Mouse (Mus musculus) CH12.LX (cell line): ENCODE measurements around the gene Arl14. TPM values are rescaled to one million over a fixed set of nuclear protein-coding genes. Genes with fewer than 3 reads are reported as not detected.

Source experiments
- DNase-seq: peaks from one replicate; pipeline ENCODE4 v3.0.0-alpha.2; 2013; ENCODE audit errors: extremely low read depth
- H3K27ac ChIP-seq: 2 replicates; pipeline ENCODE4 v1.5.1; 2012; ENCODE audit warnings: low read depth, mild to moderate bottlenecking, control low read depth, moderate library complexity; ENCODE audit not compliant: insufficient read depth
- H3K27me3 ChIP-seq: replicated peaks from 2 replicates; pipeline ENCODE3; 2012; ENCODE audit warnings: inconsistent platforms
- H3K36me3 ChIP-seq, 2 experiments: replicated peaks in 1 of 2; 2 replicates each; pipeline versions ENCODE3 to v1.6.1; 2012; ENCODE audit warnings: inconsistent platforms in 1 of 2, low read length in 1 of 2, mild to moderate bottlenecking in 1 of 2, mixed read lengths in 1 of 2, moderate library complexity in 1 of 2; ENCODE audit not compliant: control insufficient read depth in 1 of 2, insufficient read depth in 1 of 2
- H3K4me1 ChIP-seq, 2 experiments: 2 replicates each; pipeline ENCODE4 v1.6.1; 2012; ENCODE audit warnings: inconsistent platforms in 1 of 2, moderate library complexity in 1 of 2; ENCODE audit not compliant: insufficient read depth in 2 of 2, control insufficient read depth in 1 of 2
- H3K4me2 ChIP-seq: 2 replicates; pipeline ENCODE4 v1.6.1; 2012; ENCODE audit warnings: low read depth, mild to moderate bottlenecking, control low read depth; ENCODE audit not compliant: poor library complexity, insufficient read depth, severe bottlenecking
- H3K4me3 ChIP-seq, 3 experiments: fragments of 150-350 bp in 1 of 3; sonication (generic) in 1 of 3; replicated peaks in 1 of 3; 2 replicates each; pipeline versions ENCODE3 to v1.5.1; 2011 to 2012; ENCODE audit warnings: low read depth in 2 of 3, low read length in 2 of 3, mild to moderate bottlenecking in 2 of 3, moderate library complexity in 2 of 3, control low read depth in 1 of 3, improper control_type of control experiment in 1 of 3, inconsistent platforms in 1 of 3, mixed read lengths in 1 of 3; ENCODE audit not compliant: poor library complexity in 1 of 3
- H3K79me2 ChIP-seq: replicated peaks from 2 replicates; pipeline ENCODE4 v1.6.1; 2012; ENCODE audit warnings: mild to moderate bottlenecking, moderate library complexity; ENCODE audit not compliant: control insufficient read depth, poor library complexity, insufficient read depth, severe bottlenecking; ENCODE audit errors: extremely low read depth
- H3K9ac ChIP-seq: 2 replicates; pipeline ENCODE4 v1.6.1; 2012; ENCODE audit warnings: low read depth, mild to moderate bottlenecking, control low read depth, moderate library complexity; ENCODE audit not compliant: insufficient read depth
- H3K9me3 ChIP-seq: replicated peaks from 2 replicates; pipeline ENCODE3; 2012; ENCODE audit warnings: low read length, inconsistent platforms, mixed read lengths
- CHD1 ChIP-seq: IDR thresholded peaks from 2 replicates; pipeline ENCODE4 v1.6.1; 2012; ENCODE audit warnings: low read depth, low read length, improper control_type of control experiment, inconsistent platforms
- E2F4 ChIP-seq: IDR thresholded peaks from 2 replicates; pipeline ENCODE4 v1.6.1; 2011; ENCODE audit warnings: low read depth, low read length, improper control_type of control experiment; ENCODE audit not compliant: insufficient replicate concordance
- ELF1 ChIP-seq: IDR thresholded peaks from 2 replicates; pipeline ENCODE4 v1.6.1; 2014; ENCODE audit warnings: low read depth, mild to moderate bottlenecking, inconsistent platforms, low read length, improper control_type of control experiment
- ETS1 ChIP-seq: conservative IDR thresholded peaks from 2 replicates; pipeline ENCODE4 v1.6.1; 2012; ENCODE audit warnings: low read depth, mild to moderate bottlenecking, inconsistent platforms, low read length, improper control_type of control experiment, moderate library complexity
- HCFC1 ChIP-seq: IDR thresholded peaks from 2 replicates; pipeline ENCODE4 v1.6.1; 2012; ENCODE audit warnings: low read depth, mild to moderate bottlenecking, inconsistent platforms, low read length, improper control_type of control experiment
- IRF4 ChIP-seq: IDR thresholded peaks from 2 replicates; pipeline ENCODE4 v1.6.1; 2014; ENCODE audit warnings: low read depth, mild to moderate bottlenecking, inconsistent platforms, low read length, improper control_type of control experiment
- JUN ChIP-seq: IDR thresholded peaks from 2 replicates; pipeline ENCODE4 v1.6.1; 2011; ENCODE audit warnings: low read depth, mild to moderate bottlenecking, low read length, improper control_type of control experiment, moderate library complexity; ENCODE audit not compliant: insufficient read depth
- KAT2A ChIP-seq: IDR thresholded peaks from 2 replicates; pipeline ENCODE4 v1.6.1; 2012; ENCODE audit warnings: low read length, improper control_type of control experiment, inconsistent platforms; ENCODE audit not compliant: insufficient replicate concordance
- MAX ChIP-seq: IDR thresholded peaks from 2 replicates; pipeline ENCODE4 v1.6.1; 2011; ENCODE audit warnings: low read length, improper control_type of control experiment
- MAZ ChIP-seq: IDR thresholded peaks from 2 replicates; pipeline ENCODE4 v1.6.1; 2012; ENCODE audit warnings: low read depth, mild to moderate bottlenecking, inconsistent platforms, low read length, improper control_type of control experiment, moderate library complexity
- MEF2A ChIP-seq: IDR thresholded peaks from 2 replicates; pipeline ENCODE4 v1.6.1; 2014; ENCODE audit warnings: low read depth, mild to moderate bottlenecking, inconsistent platforms, low read length, improper control_type of control experiment, borderline replicate concordance
- MYC ChIP-seq: IDR thresholded peaks from 2 replicates; pipeline ENCODE4 v1.6.1; 2011; ENCODE audit warnings: low read depth, mild to moderate bottlenecking, improper control_type of control experiment, low read length
- PAX5 ChIP-seq: IDR thresholded peaks from 2 replicates; pipeline ENCODE4 v1.6.1; 2012; ENCODE audit warnings: low read length, inconsistent platforms, mixed read lengths
- POLR2A ChIP-seq: IDR thresholded peaks from 2 replicates; pipeline ENCODE4 v1.6.1; 2011; ENCODE audit warnings: low read depth, mild to moderate bottlenecking, improper control_type of control experiment, low read length
- RAD21 ChIP-seq: IDR thresholded peaks from 2 replicates; pipeline ENCODE4 v1.6.1; 2011; ENCODE audit warnings: low read depth, mild to moderate bottlenecking, low read length, improper control_type of control experiment, moderate library complexity
- SIN3A ChIP-seq: IDR thresholded peaks from 2 replicates; pipeline ENCODE4 v1.6.1; 2012; ENCODE audit warnings: low read length, improper control_type of control experiment, inconsistent platforms
- SMC3 ChIP-seq: IDR thresholded peaks from 2 replicates; pipeline ENCODE4 v1.6.1; 2011; ENCODE audit warnings: low read depth, low read length, improper control_type of control experiment
- TCF12 ChIP-seq: IDR thresholded peaks from 2 replicates; pipeline ENCODE4 v1.6.1; 2014; ENCODE audit warnings: low read depth, mild to moderate bottlenecking, inconsistent platforms, low read length, improper control_type of control experiment
- UBTF ChIP-seq: IDR thresholded peaks from 2 replicates; pipeline ENCODE4 v1.6.1; 2012; ENCODE audit warnings: low read depth, mild to moderate bottlenecking, inconsistent platforms, low read length, improper control_type of control experiment, moderate library complexity
- USF2 ChIP-seq: conservative IDR thresholded peaks from 2 replicates; pipeline ENCODE4 v1.6.1; 2011; ENCODE audit warnings: low read depth, low read length, improper control_type of control experiment
- ZMIZ1 ChIP-seq: IDR thresholded peaks from 2 replicates; pipeline ENCODE4 v1.6.1; 2012; ENCODE audit warnings: low read depth, mild to moderate bottlenecking, inconsistent platforms, low read length, improper control_type of control experiment
- ZNF384 ChIP-seq: IDR thresholded peaks from 2 replicates; pipeline ENCODE4 v1.6.1; 2012; ENCODE audit warnings: low read depth, low read length, improper control_type of control experiment, inconsistent platforms
- dilution Hi-C: fragments of 300-500 bp; cut with MboI; formaldehyde crosslinking; loops from 2 replicates; pipeline ENCODE4 v1.14.3; 2020; ENCODE audit warnings: low sequenced_read_pairs; ENCODE audit not compliant: extremely low pct_unique_long_range_greater_than_20kb, extremely low pct_ligation_motif_present
- in situ Hi-C: fragments of 300-500 bp; cut with MboI; formaldehyde crosslinking; loops from 3 replicates; pipeline ENCODE4 v1.14.3; 2019; ENCODE audit warnings: low sequenced_read_pairs, low pct_ligation_motif_present, low pct_unique_long_range_greater_than_20kb, mixed read lengths
- polyA plus RNA-seq: library from polyadenylated mRNA; unstranded; fragments of >175 nt; gene quantifications from 2 replicates; pipeline ENCODE4 v1.2.1, GENCODE M21; 2012; ENCODE audit warnings: low read depth; ENCODE audit not compliant: insufficient read length
- total RNA-seq, 2 experiments: library from RNA; depleted of rRNA; stranded (reverse); fragments of 300-350 nt in 1 of 2; fragments of >200 nt in 1 of 2; gene quantifications; 2 replicates each; pipeline ENCODE4 v1.2.3; 2012 to 2014

Arl14 gene
- total RNA-seq (2012; rRNA removed) (not detected in 2 replicates), total RNA-seq (2014; rRNA removed) (not detected in 2 replicates), polyA plus RNA-seq (not detected in 2 replicates)

DNA sequence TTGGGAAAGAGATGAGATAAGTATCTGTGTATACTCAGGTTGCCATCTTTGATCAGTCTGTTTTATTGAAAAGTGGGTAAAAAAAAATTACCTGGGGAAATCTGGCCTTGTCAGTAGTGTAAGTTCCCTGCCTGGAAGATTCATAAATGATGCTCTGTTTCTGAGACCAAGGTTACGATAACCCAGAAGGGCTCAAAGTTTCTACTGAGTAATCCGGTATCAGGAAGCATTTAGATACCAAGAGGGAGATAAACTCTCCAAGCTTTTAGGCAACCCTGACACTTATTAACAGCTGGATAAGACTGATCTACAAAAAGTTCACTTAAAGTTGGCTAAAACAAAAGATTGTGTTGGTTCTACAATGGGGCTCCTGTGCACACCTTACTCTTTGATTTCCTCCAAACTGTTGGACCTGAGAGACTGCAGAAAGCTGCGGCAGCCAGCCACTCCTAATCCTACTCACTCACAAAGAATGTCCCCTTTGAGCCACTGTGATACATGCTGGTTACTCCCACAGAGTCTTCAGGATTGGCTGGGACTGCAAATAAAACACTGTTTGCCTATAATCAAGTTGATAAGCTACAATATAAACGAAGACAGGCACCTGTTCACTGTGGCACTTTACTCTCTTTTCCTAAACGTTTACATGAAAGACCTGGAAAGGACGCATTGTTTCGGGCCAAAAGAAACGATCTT lies at the start of gene Arl14:
TSS of gene Arl14 (plus strand) at position 614 of the 696 bp plus-strand sequence.
- H3K36me3 ChIP-seq = no peaks in the 10 kb centered on the region
- dilution Hi-C loops (no loop called here), in situ Hi-C loops (no loop called here)

DNA sequence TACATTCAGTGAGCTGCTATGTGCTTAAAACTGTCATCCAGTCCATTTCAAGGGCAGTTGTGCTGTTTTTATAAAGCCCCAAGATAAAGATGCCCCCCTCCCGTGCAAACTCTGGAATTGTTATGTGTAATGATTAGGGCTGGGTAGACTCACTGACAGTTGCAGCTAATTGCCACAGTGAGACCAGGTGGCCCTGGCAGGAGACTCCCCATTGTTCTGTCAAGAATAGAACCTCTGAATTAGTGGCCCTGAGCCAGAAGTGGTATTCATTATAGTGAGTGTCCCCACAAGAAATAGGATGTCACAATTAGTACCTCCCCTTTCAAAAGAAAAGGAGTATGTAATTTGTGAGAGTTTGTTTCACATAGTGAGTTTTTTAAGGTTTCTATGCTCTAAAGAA lies 47.0 kb upstream of the Arl14 start:
- H3K79me2 ChIP-seq = no peaks in the 10 kb centered on the region
- H3K9me3 ChIP-seq = no peaks in the 10 kb centered on the region
- no peak overlapping the region for H3K4me3 ChIP-seq
- no peaks in the 10 kb centered on the region for H3K27me3 ChIP-seq
- H3K9ac ChIP-seq = no peak overlapping the region
- DNase-seq = no peak
- in situ Hi-C loops (no loop called here), dilution Hi-C loops (no loop called here)
- no peak overlapping the region for H3K27ac ChIP-seq
- no peaks in the 10 kb centered on the region for H3K36me3 ChIP-seq
- TF ChIP-seq TCF12 (no peak), E2F4 (no peak), MAX (no peak), SMC3 (no peak), UBTF (no peak), MAZ (no peak), KAT2A (no peak), ZMIZ1 (no peak), IRF4 (no peak), ZNF384 (no peak), MYC (no peak), JUN (no peak)
- TF ChIP-seq, all 38 proteins: peak for 0
- Histone ChIP-seq H3K4me2 (no peak overlapping the region), H3K4me1 (peaks cover 0 to 15% of the 10 kb centered on the region in 2 experiments; a peak in 2 of 4 replicates)

More for the DNA sequence above, at the start of gene Arl14:
- Histone ChIP-seq H3K4me1 (no peaks in the 10 kb centered on the region), H3K27me3 (no peaks in the 10 kb centered on the region), H3K9ac (no peak within 1 kb of the TSS), H3K4me2 (no peak within 1 kb of the TSS), H3K4me3 (no peak within 1 kb of the TSS), H3K27ac (no peak within 1 kb of the TSS), H3K9me3 (no peaks in the 10 kb centered on the region), H3K79me2 (no peaks in the 10 kb centered on the region)
- no peak for DNase-seq
- TF ChIP-seq SIN3A (no peak), ELF1 (no peak), MYC (no peak), CHD1 (no peak), HCFC1 (no peak), ETS1 (no peak), PAX5 (no peak), USF2 (no peak), POLR2A (no peak), MEF2A (no peak), MAX (no peak), MAZ (no peak), RAD21 (no peak)
